Mouse (Mus musculus) midbrain, embryonic 11.5 days (tissue): ENCODE results near the gene Apaf1. TPM values are rescaled to one million over a fixed set of nuclear protein-coding genes. Genes with fewer than 3 reads are reported as not detected.

Experiments
- ATAC-seq: fragments of 200-750 bp; cut with Nextera tagmentation; 2 replicates; pipeline ENCODE4 v1.8.0; 2017; ENCODE audit warnings: moderate TSS enrichment, moderate library complexity; ENCODE audit not compliant: low FRiP score
- DNase-seq: peaks from one replicate; pipeline ENCODE4 v3.0.0; 2015; ENCODE audit warnings: low spot score; ENCODE audit errors: missing footprints
- H3K27ac ChIP-seq: fragments of 300-500 bp; sonication (generic); 2 replicates; pipeline ENCODE4 v1.5.1; 2014; ENCODE audit warnings: low read depth, low read length
- H3K27me3 ChIP-seq: fragments of 300-500 bp; sonication (generic); 2 replicates; pipeline ENCODE4 v1.6.1; 2014; ENCODE audit warnings: mild to moderate bottlenecking, low read length, moderate library complexity, mixed read lengths; ENCODE audit not compliant: control insufficient read depth, insufficient read depth
- H3K36me3 ChIP-seq: fragments of 300-500 bp; sonication (generic); 2 replicates; pipeline ENCODE4 v1.6.1; 2014; ENCODE audit warnings: mild to moderate bottlenecking, low read length, moderate library complexity, mixed read lengths; ENCODE audit not compliant: control insufficient read depth, insufficient read depth
- H3K4me1 ChIP-seq: fragments of 300-500 bp; sonication (generic); 2 replicates; pipeline ENCODE4 v1.6.1; 2014; ENCODE audit warnings: low read length; ENCODE audit not compliant: control insufficient read depth, insufficient read depth
- H3K4me2 ChIP-seq: fragments of 300-500 bp; sonication (generic); 2 replicates; pipeline ENCODE4 v1.6.1; 2014; ENCODE audit warnings: mild to moderate bottlenecking, moderate library complexity
- H3K4me3 ChIP-seq: fragments of 300-500 bp; sonication (generic); 2 replicates; pipeline ENCODE4 v1.5.1; 2014; ENCODE audit warnings: low read depth, low read length
- H3K9ac ChIP-seq: fragments of 300-500 bp; sonication (generic); 2 replicates; pipeline ENCODE4 v1.6.1; 2014; ENCODE audit warnings: low read length
- H3K9me3 ChIP-seq: fragments of 300-500 bp; sonication (generic); 2 replicates; pipeline ENCODE4 v1.6.1; 2016; ENCODE audit warnings: low read length; ENCODE audit not compliant: control insufficient read depth
- WGBS: fragments of 180-500 bp; shearing (Covaris S2); extraction: QIAGEN DNeasy Blood & Tissue Kit; methylation state at CpG from one replicate; pipeline ENCODE4 v1.1.7; 2014; 5-methylcytosine and 5-hydroxymethylcytosine counted together
- polyA plus RNA-seq: library from polyadenylated mRNA; unstranded; fragments of >200 nt; fragmentation: Nextera tagmentation; extraction: Ambion mirVana; gene quantifications from 2 replicates; pipeline ENCODE4 v1.2.1, GENCODE M21; 2014

Apaf1 gene
- 23.9 and 28.1 TPM in 2 replicates for polyA plus RNA-seq

GRCm38 (mm10) chr10:91082550-91083392 lies at the start of gene Apaf1, which contains the start of gene Ikbip:
Gene Apaf1, minus strand, starts transcription at chr10:91082770.
Gene Ikbip, plus strand, starts transcription at chr10:91082940.
- Histone ChIP-seq H3K4me2 (peak within 1 kb of the TSS; percentile 59), H3K4me1 (no peaks in the 10 kb centered on the region)
- WGBS = under 1% methylated on average over 87 of the region's 87 CpGs

GRCm38 (mm10) chr10:91131565-91131964 lies 49.0 kb upstream of the Apaf1 start:
- no peak for DNase-seq
- Histone ChIP-seq H3K36me3 (no peaks in the 10 kb centered on the region), H3K4me3 (no peak overlapping the region), H3K4me1 (no peaks in the 10 kb centered on the region), H3K9me3 (no peaks in the 10 kb centered on the region), H3K9ac (no peak overlapping the region), H3K27me3 (no peaks in the 10 kb centered on the region), H3K4me2 (no peak overlapping the region), H3K27ac (no peak overlapping the region)
- no peak for ATAC-seq
- WGBS = 75% methylated on average over 1 of the region's 1 CpGs

More at GRCm38 (mm10) chr10:91082550-91083392, at the start of gene Apaf1, which contains the start of gene Ikbip:
- Histone ChIP-seq H3K27ac (peak within 1 kb of the TSS; percentile 60), H3K9ac (peak within 1 kb of the TSS; percentile 68), H3K36me3 (no peaks in the 10 kb centered on the region; the same call in 1 of the 2 replicates), H3K9me3 (no peaks in the 10 kb centered on the region), H3K27me3 (no peaks in the 10 kb centered on the region), H3K4me3 (peak within 1 kb of the TSS; percentile 64)
- peak; percentile 97 for ATAC-seq
- peak; percentile 100 for DNase-seq

GRCm38 (mm10) chr10:91130792-91131191 lies 48.2 kb upstream of the Apaf1 start:
- no peak overlapping the region for H3K4me3 ChIP-seq
- DNase-seq (no peak), ATAC-seq (no peak)

GRCm38 (mm10) chr10:91128551-91129160 lies 46.1 kb upstream of the Apaf1 start:
- Histone ChIP-seq H3K4me3 (no peak overlapping the region), H3K36me3 (no peaks in the 10 kb centered on the region), H3K4me1 (no peaks in the 10 kb centered on the region; the same call in 1 of the 2 replicates), H3K4me2 (no peak overlapping the region), H3K27ac (no peak overlapping the region), H3K9me3 (no peaks in the 10 kb centered on the region), H3K27me3 (no peaks in the 10 kb centered on the region), H3K9ac (no peak overlapping the region)
- no peak for DNase-seq
- no peak for ATAC-seq
- 88% methylated on average over 1 of the region's 1 CpGs for WGBS

More at GRCm38 (mm10) chr10:91130792-91131191, 48.2 kb upstream of the Apaf1 start:
- 79% methylated on average over 3 of the region's 3 CpGs for WGBS
- H3K9me3 ChIP-seq = no peaks in the 10 kb centered on the region
- no peaks in the 10 kb centered on the region for H3K4me1 ChIP-seq
- H3K27ac ChIP-seq = no peak overlapping the region
- H3K36me3 ChIP-seq = no peaks in the 10 kb centered on the region
- H3K4me2 ChIP-seq = no peak overlapping the region
- H3K9ac ChIP-seq = no peak overlapping the region
- H3K27me3 ChIP-seq = no peaks in the 10 kb centered on the region

- Histone ChIP-seq H3K4me2 (no peak overlapping the region), H3K27me3 (no peaks in the 10 kb centered on the region), H3K4me3 (no peak overlapping the region), H3K9me3 (no peaks in the 10 kb centered on the region), H3K9ac (no peak overlapping the region), H3K36me3 (no peaks in the 10 kb centered on the region), H3K27ac (no peak overlapping the region), H3K4me1 (peaks cover 7% of the 10 kb centered on the region)
- ATAC-seq (no peak), DNase-seq (no peak)
- WGBS = 72% methylated on average over 2 of the region's 2 CpGs
These were observed 44.8 kb upstream of the Apaf1 start for GRCm38 (mm10) chr10:91127395-91127794.

- Histone ChIP-seq H3K27ac (no peak overlapping the region), H3K9me3 (no peaks in the 10 kb centered on the region), H3K4me1 (peaks cover 11% of the 10 kb centered on the region), H3K27me3 (no peaks in the 10 kb centered on the region), H3K36me3 (peaks cover under 1% of the 10 kb centered on the region; the same call in 1 of the 2 replicates), H3K4me2 (no peak overlapping the region), H3K4me3 (no peak overlapping the region), H3K9ac (no peak overlapping the region)
- ATAC-seq (no peak), DNase-seq (no peak)
- 74% methylated on average over 10 of the region's 10 CpGs for WGBS
These were observed 44.2 kb upstream of the Apaf1 start for GRCm38 (mm10) chr10:91126618-91127355.

- H3K9ac ChIP-seq = peak within 1 kb of the TSS; percentile 96
- DNase-seq = peak; percentile 100
- H3K4me1 ChIP-seq = peaks cover 11% of the 10 kb centered on the region
- H3K27me3 ChIP-seq = no peaks in the 10 kb centered on the region
- peak within 1 kb of the TSS; percentile 91 for H3K4me2 ChIP-seq
- peaks cover 11% of the 10 kb centered on the region; the same call in 1 of the 2 replicates for H3K36me3 ChIP-seq
- WGBS = 14% methylated on average over 57 of the region's 59 CpGs
- H3K9me3 ChIP-seq = no peaks in the 10 kb centered on the region
- H3K4me3 ChIP-seq = peak within 1 kb of the TSS; percentile 100
- ATAC-seq = peak; percentile 100
- H3K27ac ChIP-seq = peak within 1 kb of the TSS; percentile 63; the same call in 1 of the 2 replicates
These were observed 41.6 kb upstream of the Apaf1 start, which contains the start of gene Slc25a3 for GRCm38 (mm10) chr10:91123828-91124822. Gene Slc25a3, minus strand, starts transcription at chr10:91124059.
